Mouse (Mus musculus) myocyte (in vitro differentiated cells): Measurements from ENCODE around the gene Vax1. TPM values are rescaled to one million over a fixed set of nuclear protein-coding genes. Genes with fewer than 3 reads are reported as not detected.

ENCODE experiments used
- H3K27me3 ChIP-seq: one replicate; pipeline ENCODE4 v1.6.1; 2011; ENCODE audit not compliant: control insufficient read depth, insufficient read depth, insufficient read length
- H3K36me3 ChIP-seq: one replicate; pipeline ENCODE4 v1.6.1; 2011; ENCODE audit not compliant: control insufficient read depth, insufficient read depth
- H3K4me2 ChIP-seq: one replicate; pipeline ENCODE4 v1.6.1; 2011; ENCODE audit warnings: low read depth, control low read depth
- H3K4me3 ChIP-seq: one replicate; pipeline ENCODE4 v1.5.1; 2011; ENCODE audit warnings: mild to moderate bottlenecking, control low read depth, moderate library complexity
- H3K79me2 ChIP-seq: one replicate; pipeline ENCODE4 v1.6.1; 2011; ENCODE audit not compliant: control insufficient read depth, insufficient read depth
- H3ac ChIP-seq: one replicate; pipeline ENCODE4 v1.6.1; 2011; ENCODE audit not compliant: control insufficient read depth, insufficient read length
- CEBPB ChIP-seq: IDR thresholded peaks from 2 replicates; pipeline ENCODE4 v1.6.1; 2011; ENCODE audit warnings: mild to moderate bottlenecking, moderate library complexity; ENCODE audit not compliant: poor library complexity, insufficient read depth, severe bottlenecking
- E2F4 ChIP-seq: IDR thresholded peaks from one replicate; pipeline ENCODE4 v1.6.1; 2011; ENCODE audit warnings: mild to moderate bottlenecking, control low read depth, moderate library complexity; ENCODE audit not compliant: insufficient read depth
- MAX ChIP-seq: IDR thresholded peaks from one replicate; pipeline ENCODE4 v1.6.1; 2011; ENCODE audit warnings: low read depth, mild to moderate bottlenecking, control low read depth
- MYOD1 ChIP-seq, 3 experiments: IDR thresholded peaks; one replicate each; pipeline ENCODE4 v1.6.1; 2011; ENCODE audit warnings: control low read depth in 2 of 3, low read depth in 2 of 3, mild to moderate bottlenecking in 2 of 3, moderate library complexity in 1 of 3; ENCODE audit not compliant: insufficient read length in 2 of 3, control insufficient read depth in 1 of 3
- MYOG ChIP-seq, 3 experiments: IDR thresholded peaks; one replicate each; pipeline ENCODE4 v1.6.1; 2011; ENCODE audit warnings: control low read depth in 2 of 3, low read depth in 2 of 3, mild to moderate bottlenecking in 2 of 3; ENCODE audit not compliant: insufficient read length in 2 of 3, control insufficient read depth in 1 of 3, insufficient read depth in 1 of 3
- POLR2A ChIP-seq: IDR thresholded peaks from one replicate; pipeline ENCODE4 v1.6.1; 2011; ENCODE audit warnings: low read depth, mild to moderate bottlenecking, control low read depth, moderate library complexity; ENCODE audit not compliant: insufficient read length
- POLR2AphosphoS2 ChIP-seq: IDR thresholded peaks from one replicate; pipeline ENCODE4 v1.6.1; 2011; ENCODE audit warnings: low read depth, control low read depth; ENCODE audit not compliant: insufficient read length
- REST ChIP-seq: IDR thresholded peaks from one replicate; pipeline ENCODE4 v1.6.1; 2011; ENCODE audit warnings: mild to moderate bottlenecking, control low read depth, moderate library complexity; ENCODE audit not compliant: insufficient read depth, insufficient read length
- SRF ChIP-seq: IDR thresholded peaks from one replicate; pipeline ENCODE4 v1.6.1; 2011; ENCODE audit warnings: low read depth; ENCODE audit not compliant: control insufficient read depth, insufficient read length
- TCF12 ChIP-seq: IDR thresholded peaks from one replicate; pipeline ENCODE4 v1.6.1; 2011; ENCODE audit warnings: mild to moderate bottlenecking, control low read depth; ENCODE audit not compliant: poor library complexity, insufficient read depth, severe bottlenecking
- TCF3 ChIP-seq: IDR thresholded peaks from one replicate; pipeline ENCODE4 v1.6.1; 2011; ENCODE audit warnings: low read depth, control low read depth; ENCODE audit not compliant: insufficient read length
- USF1 ChIP-seq: IDR thresholded peaks from one replicate; pipeline ENCODE4 v1.6.1; 2011; ENCODE audit warnings: low read depth, mild to moderate bottlenecking, control low read depth, moderate library complexity
- polyA plus RNA-seq: library from polyadenylated mRNA; unstranded; fragments of >200 nt; fragmentation: generic; extraction: Trizol; gene quantifications from one replicate; pipeline ENCODE4 v1.2.1, GENCODE M21; 2012; ENCODE audit warnings: missing spikeins

The Vax1 gene
- polyA plus RNA-seq, 1 experiment = not detected

GRCm38 (mm10) chr19:59133202-59133601, 36.7 kb downstream of the Vax1 start:
- Histone ChIP-seq H3K79me2 (no peaks in the 10 kb centered on the region), H3K27me3 (peaks cover 19% of the 10 kb centered on the region), H3K4me3 (no peak overlapping the region), H3ac (no peak overlapping the region), H3K36me3 (no peaks in the 10 kb centered on the region), H3K4me2 (no peak overlapping the region)
- TF ChIP-seq CEBPB (no peak), MYOG (IDR thresholded peaks at IDR 0.05; ENCODE audit: control insufficient read depth in 1 of 3, insufficient read depth in 1 of 3, insufficient read length in 2 of 3, low read depth in 2 of 3) (no peak), POLR2A (no peak), MAX (no peak), E2F4 (no peak), TCF12 (no peak), MYOD1 (IDR thresholded peaks at IDR 0.05; ENCODE audit: control insufficient read depth in 1 of 3, insufficient read length in 2 of 3, low read depth in 2 of 3) (no peak), USF1 (no peak), REST (no peak), SRF (no peak), TCF3 (no peak), POLR2AphosphoS2 (no peak)

GRCm38 (mm10) chr19:59129671-59130070, 40.2 kb downstream of the Vax1 start:
- no peak for TF ChIP-seq REST
- TF ChIP-seq MAX = no peak
- TF ChIP-seq TCF3 = no peak
- no peak for TF ChIP-seq USF1
- no peak for TF ChIP-seq POLR2A
- no peak for TF ChIP-seq MYOD1 (IDR thresholded peaks at IDR 0.05; ENCODE audit: control insufficient read depth in 1 of 3, insufficient read length in 2 of 3, low read depth in 2 of 3)
- no peak for TF ChIP-seq TCF12
- TF ChIP-seq POLR2AphosphoS2 = no peak
- no peak for TF ChIP-seq SRF
- TF ChIP-seq MYOG (IDR thresholded peaks at IDR 0.05; ENCODE audit: control insufficient read depth in 1 of 3, insufficient read depth in 1 of 3, insufficient read length in 2 of 3, low read depth in 2 of 3) = no peak
- TF ChIP-seq CEBPB = no peak
- no peak for TF ChIP-seq E2F4
- peaks cover 19% of the 10 kb centered on the region for H3K27me3 ChIP-seq
- H3K4me3 ChIP-seq = no peak overlapping the region
- H3K4me2 ChIP-seq = no peak overlapping the region
- H3ac ChIP-seq = no peak overlapping the region
- no peaks in the 10 kb centered on the region for H3K79me2 ChIP-seq
- no peaks in the 10 kb centered on the region for H3K36me3 ChIP-seq

GRCm38 (mm10) chr19:59128531-59129204, 41.2 kb downstream of the Vax1 start:
- H3K79me2 ChIP-seq = no peaks in the 10 kb centered on the region
- no peak overlapping the region for H3K4me2 ChIP-seq
- peaks cover 19% of the 10 kb centered on the region for H3K27me3 ChIP-seq
- no peak overlapping the region for H3K4me3 ChIP-seq
- H3K36me3 ChIP-seq = no peaks in the 10 kb centered on the region
- no peak overlapping the region for H3ac ChIP-seq
- TF ChIP-seq SRF (no peak), REST (no peak), MYOD1 (IDR thresholded peaks at IDR 0.05; ENCODE audit: control insufficient read depth in 1 of 3, insufficient read length in 2 of 3, low read depth in 2 of 3) (no peak), CEBPB (no peak), USF1 (no peak), MAX (no peak), POLR2AphosphoS2 (no peak)

GRCm38 (mm10) chr19:59127424-59127823, 42.4 kb downstream of the Vax1 start:
- Histone ChIP-seq H3K4me3 (no peak overlapping the region), H3K4me2 (no peak overlapping the region), H3K36me3 (no peaks in the 10 kb centered on the region), H3K27me3 (peaks cover 13% of the 10 kb centered on the region), H3ac (no peak overlapping the region), H3K79me2 (no peaks in the 10 kb centered on the region)
- TF ChIP-seq MAX (no peak), USF1 (no peak), REST (no peak), E2F4 (no peak), SRF (no peak), TCF3 (no peak), MYOG (IDR thresholded peaks at IDR 0.05; ENCODE audit: control insufficient read depth in 1 of 3, insufficient read depth in 1 of 3, insufficient read length in 2 of 3, low read depth in 2 of 3) (no peak), CEBPB (no peak)

Other genes with a start within 250 kb of the Vax1 start
- 0.13 TPM for gene Eno4, start 226.6 kb downstream of the Vax1 start, polyA plus RNA-seq
- 6.6 TPM for gene Hspa12a, start 226.4 kb downstream of the Vax1 start, polyA plus RNA-seq
- gene Shtn1, start 94.0 kb downstream of the Vax1 start, polyA plus RNA-seq = 0.10 TPM
- gene Kcnk18, start 49.2 kb upstream of the Vax1 start, polyA plus RNA-seq = not detected
- 0.42 TPM for gene Slc18a2, start 90.8 kb upstream of the Vax1 start, polyA plus RNA-seq
- gene Rps12-ps3, start 152.2 kb upstream of the Vax1 start, polyA plus RNA-seq = 700 TPM
- gene Pdzd8, start 175.7 kb upstream of the Vax1 start, polyA plus RNA-seq = 12.2 TPM